8 mouse cellular contexts compared by ENCODE assay signal in genomic region chr5:137304816-137305215, GRCm38 (mm10). TPM values are rescaled to one million over a fixed set of nuclear protein-coding genes. Genes with fewer than 3 reads are reported as not detected.
DNase-seq lines count a peak whose midpoint lies in the region; ATAC-seq and TF ChIP-seq lines count a peak whose summit lies in the region.

No protein-coding gene starts in this region.

- peak overlapping the region; percentile 89 for H3K9ac ChIP-seq in CH12.LX (ENCODE audit: insufficient read depth, low read depth)
- no peak overlapping the region for H3K9ac ChIP-seq in hindbrain, embryonic 11.5 days (ENCODE audit: low read depth, low read length)
- no peak overlapping the region; the same call in 1 of the 2 replicates for H3K9ac ChIP-seq in liver, embryonic 16.5 days (ENCODE audit: low read depth, low read length)

- H3K27me3 ChIP-seq in heart, embryonic 10.5 days (ENCODE audit: insufficient read depth, poor library complexity, severe bottlenecking) = no peaks in the 10 kb centered on the region
- H3K27me3 ChIP-seq in CH12.LX (replicated peaks) = no peaks in the 10 kb centered on the region
- no peaks in the 10 kb centered on the region for H3K27me3 ChIP-seq in hindbrain, embryonic 11.5 days (ENCODE audit: control insufficient read depth, insufficient read depth, low read length)
- H3K27me3 ChIP-seq in liver, embryonic 16.5 days (ENCODE audit: control insufficient read depth, insufficient read depth, low read depth, low read length) = no peaks in the 10 kb centered on the region

- TF ChIP-seq CTCF in CH12.LX (conservative IDR thresholded peaks at IDR 0.05 in 1 of 2, IDR thresholded peaks at IDR 0.05 in 1 of 2; ENCODE audit: low read depth in 2 of 2, low read length in 2 of 2) = peak in 1 of 2 experiments; percentile 1; a peak in 1 of 4 replicates

- no peak for DNase-seq in heart, embryonic 10.5 days (ENCODE audit: low spot score)
- DNase-seq in heart, adult 11 months = no peak
- no peak for DNase-seq in CH12.LX (ENCODE audit: extremely low read depth)
- no peak for DNase-seq in hindbrain, embryonic 11.5 days (ENCODE audit: low spot score)
- DNase-seq in natural killer cell, adult 2 months (ENCODE audit: low spot score in 2 of 2) = no peak
- no peak for DNase-seq in cerebellum, adult 9-11 months
- DNase-seq in adrenal gland, adult (ENCODE audit: inconsistent age in 2 of 2, low spot score in 1 of 2) = no peak

- peaks cover 77% of the 10 kb centered on the region for H3K36me3 ChIP-seq in heart, embryonic 10.5 days
- H3K36me3 ChIP-seq in CH12.LX (replicated peaks in 1 of 2; ENCODE audit: control insufficient read depth in 1 of 2, insufficient read depth in 1 of 2, low read length in 1 of 2) = peaks cover 41 to 70% of the 10 kb centered on the region in 2 experiments
- peaks cover 25% of the 10 kb centered on the region; the same call in 1 of the 2 replicates for H3K36me3 ChIP-seq in hindbrain, embryonic 11.5 days (ENCODE audit: control insufficient read depth, insufficient read depth, low read length)
- peaks cover 51% of the 10 kb centered on the region for H3K36me3 ChIP-seq in liver, embryonic 16.5 days (ENCODE audit: control insufficient read depth, insufficient read depth)

- TF ChIP-seq RAD21 in CH12.LX (IDR thresholded peaks at IDR 0.05; ENCODE audit: low read depth, low read length) = no peak; the same call in 1 of the 2 replicates

- H3K4me1 ChIP-seq in heart, embryonic 10.5 days = peaks cover 31% of the 10 kb centered on the region
- peaks cover 7 to 41% of the 10 kb centered on the region in 2 experiments for H3K4me1 ChIP-seq in CH12.LX (ENCODE audit: control insufficient read depth in 1 of 2, insufficient read depth in 2 of 2)
- peaks cover 8% of the 10 kb centered on the region; the same call in 1 of the 2 replicates for H3K4me1 ChIP-seq in hindbrain, embryonic 11.5 days (replicated peaks; ENCODE audit: control insufficient read depth, insufficient read depth, low read length)
- peaks cover 32% of the 10 kb centered on the region for H3K4me1 ChIP-seq in liver, embryonic 16.5 days (ENCODE audit: control insufficient read depth, low read depth, low read length)

- H3K4me3 ChIP-seq in heart, embryonic 10.5 days = peak overlapping the region; percentile 97
- peak overlapping the region in 1 of 3 experiments; percentile 82 for H3K4me3 ChIP-seq in CH12.LX (replicated peaks in 1 of 3; ENCODE audit: low read depth in 2 of 3, low read length in 2 of 3, poor library complexity in 1 of 3)
- peak overlapping the region; percentile 14; the same call in 1 of the 2 replicates for H3K4me3 ChIP-seq in hindbrain, embryonic 11.5 days (ENCODE audit: low read depth, low read length)
- peak overlapping the region; percentile 93 for H3K4me3 ChIP-seq in liver, embryonic 16.5 days (ENCODE audit: low read depth, low read length)

- no peak for TF ChIP-seq POLR2A in CH12.LX (IDR thresholded peaks at IDR 0.05; ENCODE audit: low read depth, low read length)

- dilution Hi-C loops in CH12.LX (cut with MboI; ENCODE audit: extremely low pct_ligation_motif_present, extremely low pct_unique_long_range_greater_than_20kb, low sequenced_read_pairs) = no loop called here

- no peak for ATAC-seq in hindbrain, embryonic 11.5 days (ENCODE audit: low FRiP score)
- no peak for ATAC-seq in liver, embryonic 16.5 days (ENCODE audit: low read depth)

- H3K79me2 ChIP-seq in CH12.LX (replicated peaks; ENCODE audit: control insufficient read depth, extremely low read depth, insufficient read depth, poor library complexity, severe bottlenecking) = peaks cover 57% of the 10 kb centered on the region

- no peak for TF ChIP-seq EP300 in CH12.LX (IDR thresholded peaks at IDR 0.05; ENCODE audit: low read length)

- WGBS in heart, embryonic 10.5 days = 69% methylated on average over 4 of the region's 4 CpGs
- 49% methylated on average over 4 of the region's 4 CpGs for WGBS in hindbrain, embryonic 11.5 days
- WGBS in liver, embryonic 16.5 days (ENCODE audit: insufficient replicate concordance) = 68% methylated on average over 4 of the region's 4 CpGs

- 0 out of 2 replicates have a peak overlapping the region, but pooled peaks have one; percentile 32 for H3K27ac ChIP-seq in heart, embryonic 10.5 days
- H3K27ac ChIP-seq in CH12.LX (ENCODE audit: insufficient read depth, low read depth) = no peak overlapping the region
- no peak overlapping the region for H3K27ac ChIP-seq in hindbrain, embryonic 11.5 days (ENCODE audit: low read depth, low read length)
- no peak overlapping the region for H3K27ac ChIP-seq in liver, embryonic 16.5 days (ENCODE audit: low read length)

- H3K9me3 ChIP-seq in heart, embryonic 10.5 days = no peaks in the 10 kb centered on the region
- H3K9me3 ChIP-seq in CH12.LX (replicated peaks; ENCODE audit: low read length) = peaks cover 6% of the 10 kb centered on the region
- H3K9me3 ChIP-seq in hindbrain, embryonic 11.5 days (ENCODE audit: control insufficient read depth, low read length) = no peaks in the 10 kb centered on the region
- H3K9me3 ChIP-seq in liver, embryonic 16.5 days (replicated peaks; ENCODE audit: control insufficient read depth, low read length) = no peaks in the 10 kb centered on the region

- in situ Hi-C loops in CH12.LX (cut with MboI; ENCODE audit: low pct_ligation_motif_present, low pct_unique_long_range_greater_than_20kb, low sequenced_read_pairs) = no loop called here

- peak overlapping the region; percentile 93 for H3K4me2 ChIP-seq in CH12.LX (ENCODE audit: insufficient read depth, low read depth, poor library complexity, severe bottlenecking)
- H3K4me2 ChIP-seq in hindbrain, embryonic 11.5 days (replicated peaks; ENCODE audit: low read depth, low read length) = peak overlapping the region; percentile 57
- peak overlapping the region; percentile 74 for H3K4me2 ChIP-seq in liver, embryonic 16.5 days (ENCODE audit: low read depth, low read length)

TF ChIP-seq in CH12.LX, 34 proteins besides CTCF, POLR2A, EP300 and RAD21 (continues in another document):
- TF ChIP-seq SMC3 (IDR thresholded peaks at IDR 0.05; ENCODE audit: low read depth, low read length) = no peak
- TF ChIP-seq POLR2AphosphoS2 (IDR thresholded peaks at IDR 0.05; ENCODE audit: low read depth, low read length) = no peak
- peak; percentile 66; the same call in 1 of the 2 replicates for TF ChIP-seq MYC (IDR thresholded peaks at IDR 0.05; ENCODE audit: low read depth, low read length)
- no peak for TF ChIP-seq ETS1 (conservative IDR thresholded peaks at IDR 0.05; ENCODE audit: low read depth, low read length)
- no peak for TF ChIP-seq TBP (conservative IDR thresholded peaks at IDR 0.05; ENCODE audit: low read depth, low read length)
- no peak for TF ChIP-seq UBTF (IDR thresholded peaks at IDR 0.05; ENCODE audit: low read depth, low read length)
- peak; percentile 56; the same call in 1 of the 2 replicates for TF ChIP-seq MXI1 (IDR thresholded peaks at IDR 0.05; ENCODE audit: low read depth, low read length)
- TF ChIP-seq E2F4 (IDR thresholded peaks at IDR 0.05; ENCODE audit: insufficient replicate concordance, low read depth, low read length) = no peak
- no peak for TF ChIP-seq ELF1 (IDR thresholded peaks at IDR 0.05; ENCODE audit: low read depth, low read length)
- TF ChIP-seq BHLHE40 (IDR thresholded peaks at IDR 0.05; ENCODE audit: low read depth, low read length) = peak; percentile 83
- TF ChIP-seq USF1 (IDR thresholded peaks at IDR 0.05; ENCODE audit: low read depth, low read length) = no peak
- no peak for TF ChIP-seq TCF12 (IDR thresholded peaks at IDR 0.05; ENCODE audit: low read depth, low read length)
- TF ChIP-seq ZMIZ1 (IDR thresholded peaks at IDR 0.05; ENCODE audit: low read depth, low read length) = no peak
- TF ChIP-seq NRF1 (IDR thresholded peaks at IDR 0.05; ENCODE audit: low read depth, low read length) = no peak

RNA-seq across cellular contexts. Expression of gene Srrt, which starts 2.7 kb away (rescaled TPM):
- 124 and 147 TPM in 2 replicates for polyA plus RNA-seq in heart, embryonic 10.5 days (2016; fragmentation: Nextera tagmentation; extraction: Ambion mirVana)
- 165 and 267 TPM in 2 replicates for total RNA-seq in CH12.LX (2012; rRNA removed)
- 148 and 183 TPM in 2 replicates for total RNA-seq in CH12.LX (2014; rRNA removed)
- 493 and 576 TPM in 2 replicates for polyA plus RNA-seq in CH12.LX (2012; ENCODE audit: insufficient read length, low read depth)
- polyA plus RNA-seq in hindbrain, embryonic 11.5 days (2014; fragmentation: Nextera tagmentation; extraction: Ambion mirVana) = 138 and 140 TPM in 2 replicates
- polyA plus RNA-seq in liver, embryonic 16.5 days (2015; fragmentation: Nextera tagmentation; extraction: Ambion mirVana) = 68.0 and 69.7 TPM in 2 replicates

RNA-seq across cellular contexts. Expression of gene Trip6, which starts 9.4 kb away (rescaled TPM):
- 55.6 and 62.2 TPM in 2 replicates for polyA plus RNA-seq in heart, embryonic 10.5 days (2016; fragmentation: Nextera tagmentation; extraction: Ambion mirVana)
- total RNA-seq in CH12.LX (2012; rRNA removed) (1.4 and 1.8 TPM in 2 replicates), CH12.LX (2014; rRNA removed) (0.81 and 0.86 TPM in 2 replicates)
- polyA plus RNA-seq in CH12.LX (2012; ENCODE audit: insufficient read length, low read depth) = 3.9 and 5.1 TPM in 2 replicates
- 27.4 and 28.6 TPM in 2 replicates for polyA plus RNA-seq in hindbrain, embryonic 11.5 days (2014; fragmentation: Nextera tagmentation; extraction: Ambion mirVana)
- 9.3 and 9.6 TPM in 2 replicates for polyA plus RNA-seq in liver, embryonic 16.5 days (2015; fragmentation: Nextera tagmentation; extraction: Ambion mirVana)

RNA-seq across cellular contexts. Expression of gene Ufsp1, which starts 10.4 kb away (rescaled TPM):
- 11.1 and 12.3 TPM in 2 replicates for polyA plus RNA-seq in heart, embryonic 10.5 days (2016; fragmentation: Nextera tagmentation; extraction: Ambion mirVana)
- 2.9 and 4.1 TPM in 2 replicates for total RNA-seq in CH12.LX (2012; rRNA removed)
- total RNA-seq in CH12.LX (2014; rRNA removed) = 0.91 and 1.6 TPM in 2 replicates
- 4.4 and 5.2 TPM in 2 replicates for polyA plus RNA-seq in CH12.LX (2012; ENCODE audit: insufficient read length, low read depth)
- polyA plus RNA-seq in hindbrain, embryonic 11.5 days (2014; fragmentation: Nextera tagmentation; extraction: Ambion mirVana) = 8.6 and 9.0 TPM in 2 replicates
- 7.0 and 7.8 TPM in 2 replicates for polyA plus RNA-seq in liver, embryonic 16.5 days (2015; fragmentation: Nextera tagmentation; extraction: Ambion mirVana)

RNA-seq across cellular contexts. Expression of gene Ache, which starts 17.5 kb away (rescaled TPM):
- 10.7 and 24.1 TPM in 2 replicates for polyA plus RNA-seq in heart, embryonic 10.5 days (2016; fragmentation: Nextera tagmentation; extraction: Ambion mirVana)
- 0.13 TPM in 2 replicates for total RNA-seq in CH12.LX (2012; rRNA removed)
- not detected in 2 replicates for total RNA-seq in CH12.LX (2014; rRNA removed)
- 0.11 and 0.23 TPM in 2 replicates for polyA plus RNA-seq in CH12.LX (2012; ENCODE audit: insufficient read length, low read depth)
- polyA plus RNA-seq in hindbrain, embryonic 11.5 days (2014; fragmentation: Nextera tagmentation; extraction: Ambion mirVana) = 6.2 and 8.1 TPM in 2 replicates
- polyA plus RNA-seq in liver, embryonic 16.5 days (2015; fragmentation: Nextera tagmentation; extraction: Ambion mirVana) = 14.4 and 18.6 TPM in 2 replicates

RNA-seq across cellular contexts. Expression of gene Slc12a9, which starts 28.6 kb away (rescaled TPM):
- 10.6 and 12.0 TPM in 2 replicates for polyA plus RNA-seq in heart, embryonic 10.5 days (2016; fragmentation: Nextera tagmentation; extraction: Ambion mirVana)
- total RNA-seq in CH12.LX (2012; rRNA removed) (11.1 and 11.5 TPM in 2 replicates), CH12.LX (2014; rRNA removed) (2.8 and 3.0 TPM in 2 replicates)
- polyA plus RNA-seq in CH12.LX (2012; ENCODE audit: insufficient read length, low read depth) = 7.9 and 8.2 TPM in 2 replicates
- 7.1 and 7.5 TPM in 2 replicates for polyA plus RNA-seq in hindbrain, embryonic 11.5 days (2014; fragmentation: Nextera tagmentation; extraction: Ambion mirVana)
- 2.8 and 3.0 TPM in 2 replicates for polyA plus RNA-seq in liver, embryonic 16.5 days (2015; fragmentation: Nextera tagmentation; extraction: Ambion mirVana)
